Mouse (Mus musculus) neural tube, embryonic 11.5 days (tissue): ENCODE data around the gene Rassf2. TPM values are rescaled to one million over a fixed set of nuclear protein-coding genes. Genes with fewer than 3 reads are reported as not detected.

Experiments
- ATAC-seq: fragments of 200-750 bp; cut with Nextera tagmentation; 2 replicates; pipeline ENCODE4 v1.8.0; 2017; ENCODE audit warnings: moderate number of reproducible peaks, mild to moderate bottlenecking, moderate TSS enrichment, moderate library complexity; ENCODE audit not compliant: insufficient read depth, low FRiP score, low TSS enrichment
- DNase-seq: peaks from one replicate; pipeline ENCODE4 v3.0.0-alpha.2; 2015; ENCODE audit warnings: low spot score
- H3K27ac ChIP-seq: fragments of 300-500 bp; sonication (generic); 2 replicates; pipeline ENCODE4 v1.5.1; 2014; ENCODE audit warnings: low read depth, mild to moderate bottlenecking, low read length
- H3K27me3 ChIP-seq: fragments of 300-500 bp; sonication (generic); 2 replicates; pipeline ENCODE4 v1.6.1; 2014; ENCODE audit warnings: mild to moderate bottlenecking, low read length, mixed read lengths; ENCODE audit not compliant: control insufficient read depth, insufficient read depth
- H3K36me3 ChIP-seq: fragments of 300-500 bp; sonication (generic); 2 replicates; pipeline ENCODE4 v1.6.1; 2014; ENCODE audit warnings: mild to moderate bottlenecking, low read length, moderate library complexity, mixed read lengths; ENCODE audit not compliant: control insufficient read depth, insufficient read depth
- H3K4me1 ChIP-seq: fragments of 300-500 bp; sonication (generic); 2 replicates; pipeline ENCODE4 v1.6.1; 2014; ENCODE audit warnings: low read length, mixed read lengths; ENCODE audit not compliant: control insufficient read depth, insufficient read depth
- H3K4me2 ChIP-seq: fragments of 300-500 bp; sonication (generic); 2 replicates; pipeline ENCODE4 v1.6.1; 2014; ENCODE audit warnings: low read depth, mild to moderate bottlenecking, moderate library complexity
- H3K4me3 ChIP-seq: fragments of 300-500 bp; sonication (generic); 2 replicates; pipeline ENCODE4 v1.5.1; 2014; ENCODE audit warnings: low read depth, low read length
- H3K9ac ChIP-seq: fragments of 300-500 bp; sonication (generic); 2 replicates; pipeline ENCODE4 v1.6.1; 2014; ENCODE audit warnings: mild to moderate bottlenecking, low read length
- H3K9me3 ChIP-seq: fragments of 300-500 bp; sonication (generic); 2 replicates; pipeline ENCODE4 v1.6.1; 2016; ENCODE audit warnings: low read length; ENCODE audit not compliant: control insufficient read depth
- WGBS: fragments of 180-500 bp; shearing (Covaris S2); extraction: QIAGEN DNeasy Blood & Tissue Kit; methylation state at CpG from one replicate; pipeline ENCODE4 v1.1.7; 2014; 5-methylcytosine and 5-hydroxymethylcytosine counted together
- polyA plus RNA-seq: library from polyadenylated mRNA; unstranded; fragments of >200 nt; fragmentation: Nextera tagmentation; extraction: Ambion mirVana; gene quantifications from 2 replicates; pipeline ENCODE4 v1.2.1, GENCODE M21; 2014

Rassf2 gene
- polyA plus RNA-seq, 1 experiment from 2014 or later = 26.0 TPM

GRCm38 (mm10) chr2:131949767-131950597 is 80.1 kb downstream of the Rassf2 start:
- Histone ChIP-seq H3K9me3 (no peaks in the 10 kb centered on the region), H3K27ac (no peak overlapping the region), H3K36me3 (no peaks in the 10 kb centered on the region), H3K4me2 (no peak overlapping the region), H3K27me3 (peaks cover 21% of the 10 kb centered on the region), H3K4me3 (no peak overlapping the region), H3K4me1 (no peaks in the 10 kb centered on the region), H3K9ac (no peak overlapping the region)
- 50% methylated on average over 9 of the region's 9 CpGs for WGBS
- peak; percentile 52 for DNase-seq
- no peak; the same call in 1 of the 2 replicates for ATAC-seq

- DNase-seq = no peak
- no peak for ATAC-seq
- no peak overlapping the region for H3K4me3 ChIP-seq
- WGBS = 77% methylated on average over 11 of the region's 11 CpGs
- no peaks in the 10 kb centered on the region for H3K4me1 ChIP-seq
- H3K27ac ChIP-seq = no peak overlapping the region
- no peak overlapping the region for H3K9ac ChIP-seq
- H3K36me3 ChIP-seq = no peaks in the 10 kb centered on the region
- no peak overlapping the region for H3K4me2 ChIP-seq
- H3K9me3 ChIP-seq = no peaks in the 10 kb centered on the region
- peaks cover 17% of the 10 kb centered on the region for H3K27me3 ChIP-seq
Observed at GRCm38 (mm10) chr2:131948916-131949639, 81.0 kb downstream of the Rassf2 start.

- Histone ChIP-seq H3K9me3 (no peaks in the 10 kb centered on the region), H3K4me2 (no peak overlapping the region), H3K27ac (no peak overlapping the region), H3K9ac (no peak overlapping the region), H3K27me3 (peaks cover 11% of the 10 kb centered on the region), H3K36me3 (no peaks in the 10 kb centered on the region), H3K4me1 (no peaks in the 10 kb centered on the region), H3K4me3 (no peak overlapping the region)
- WGBS = 81% methylated on average over 3 of the region's 3 CpGs
- ATAC-seq = no peak
- no peak for DNase-seq
Observed at GRCm38 (mm10) chr2:131948156-131948555, 81.9 kb downstream of the Rassf2 start.

- 90% methylated on average over 16 of the region's 16 CpGs for WGBS
- no peak for ATAC-seq
- Histone ChIP-seq H3K4me3 (no peak overlapping the region), H3K4me2 (no peak overlapping the region), H3K36me3 (no peaks in the 10 kb centered on the region), H3K27me3 (no peaks in the 10 kb centered on the region; the same call in 1 of the 2 replicates), H3K9me3 (no peaks in the 10 kb centered on the region), H3K4me1 (no peaks in the 10 kb centered on the region), H3K27ac (no peak overlapping the region), H3K9ac (no peak overlapping the region)
- no peak for DNase-seq
Observed at GRCm38 (mm10) chr2:131946351-131946750, 83.7 kb downstream of the Rassf2 start.

- Histone ChIP-seq H3K9me3 (no peaks in the 10 kb centered on the region), H3K27ac (no peak overlapping the region), H3K27me3 (no peaks in the 10 kb centered on the region; the same call in 1 of the 2 replicates), H3K4me3 (no peak overlapping the region), H3K4me2 (no peak overlapping the region), H3K9ac (no peak overlapping the region), H3K36me3 (no peaks in the 10 kb centered on the region), H3K4me1 (no peaks in the 10 kb centered on the region)
- no peak for DNase-seq
- 90% methylated on average over 6 of the region's 6 CpGs for WGBS
- ATAC-seq = no peak
Observed at GRCm38 (mm10) chr2:131945765-131946164, 84.3 kb downstream of the Rassf2 start.

GRCm38 (mm10) chr2:131945225-131945624 is 84.8 kb downstream of the Rassf2 start:
- no peak for ATAC-seq
- Histone ChIP-seq H3K27ac (no peak overlapping the region), H3K9me3 (no peaks in the 10 kb centered on the region), H3K27me3 (no peaks in the 10 kb centered on the region), H3K9ac (no peak overlapping the region), H3K4me3 (no peak overlapping the region), H3K4me1 (no peaks in the 10 kb centered on the region), H3K4me2 (no peak overlapping the region), H3K36me3 (no peaks in the 10 kb centered on the region)
- 91% methylated on average over 8 of the region's 8 CpGs for WGBS
- no peak for DNase-seq

GRCm38 (mm10) chr2:131944370-131944769 is 85.7 kb downstream of the Rassf2 start:
- WGBS = 8% methylated on average over 1 of the region's 1 CpGs
- Histone ChIP-seq H3K9me3 (no peaks in the 10 kb centered on the region), H3K9ac (no peak overlapping the region), H3K27ac (no peak overlapping the region), H3K4me2 (no peak overlapping the region), H3K27me3 (no peaks in the 10 kb centered on the region), H3K36me3 (no peaks in the 10 kb centered on the region), H3K4me3 (no peak overlapping the region), H3K4me1 (no peaks in the 10 kb centered on the region)
- DNase-seq (no peak), ATAC-seq (no peak)

GRCm38 (mm10) chr2:131941501-131941900 is 88.6 kb downstream of the Rassf2 start:
- DNase-seq = no peak
- no peaks in the 10 kb centered on the region for H3K4me1 ChIP-seq
- no peak for ATAC-seq
- no peaks in the 10 kb centered on the region for H3K27me3 ChIP-seq
- H3K4me3 ChIP-seq = no peak overlapping the region
- no peak overlapping the region for H3K9ac ChIP-seq
- H3K4me2 ChIP-seq = no peak overlapping the region
- no peaks in the 10 kb centered on the region; the same call in 1 of the 2 replicates for H3K36me3 ChIP-seq
- no peaks in the 10 kb centered on the region for H3K9me3 ChIP-seq
- no peak overlapping the region for H3K27ac ChIP-seq
- 78% methylated on average over 6 of the region's 6 CpGs for WGBS
